Mouse (Mus musculus) lung, postnatal 36 days (tissue): ENCODE results near the gene Sppl2a.
"Not testable (repeated sequence)": the region's sequence is repeated elsewhere in the genome, so short reads cannot be mapped to it uniquely, and the experiment has no call there.

ENCODE experiments used
- DNase-seq: peaks from one replicate; pipeline ENCODE4 v3.0.0; 2022; ENCODE audit warnings: mixed read lengths

The Sppl2a gene

GRCm38 (mm10) chr2:126932897-126933641 is at the start of gene Sppl2a:
Gene Sppl2a, minus strand, starts transcription at chr2:126933235.
- peak; percentile 94 for DNase-seq

GRCm38 (mm10) chr2:126977428-126977827 is 44.4 kb upstream of the Sppl2a start:
- no peak for DNase-seq

- DNase-seq: no peak
Measured at GRCm38 (mm10) chr2:126961696-126962095, 28.7 kb upstream of the Sppl2a start.

DNA sequence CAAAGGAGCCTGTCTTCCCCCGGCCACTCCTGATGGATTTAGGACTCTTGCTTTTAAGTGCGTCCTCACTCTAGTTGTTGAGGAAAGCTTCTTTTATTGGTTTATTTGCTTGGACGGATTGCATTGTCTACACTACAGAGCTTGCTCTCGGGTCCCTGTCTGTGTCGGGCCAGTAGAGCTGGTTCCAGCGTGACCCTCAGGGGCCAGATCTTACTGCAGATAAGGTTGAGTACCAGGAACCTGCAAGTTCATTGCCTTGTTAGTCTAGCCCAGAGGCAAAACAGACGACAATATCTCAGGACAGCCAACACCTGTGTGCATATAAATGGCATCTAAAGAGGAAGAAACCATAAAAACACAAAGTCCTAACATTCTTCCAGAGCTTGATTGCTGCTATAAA is 22.6 kb upstream of the Sppl2a start:
- no peak for DNase-seq

- no peak for DNase-seq
Measured at GRCm38 (mm10) chr2:126951085-126951484, 18.1 kb upstream of the Sppl2a start.

DNA sequence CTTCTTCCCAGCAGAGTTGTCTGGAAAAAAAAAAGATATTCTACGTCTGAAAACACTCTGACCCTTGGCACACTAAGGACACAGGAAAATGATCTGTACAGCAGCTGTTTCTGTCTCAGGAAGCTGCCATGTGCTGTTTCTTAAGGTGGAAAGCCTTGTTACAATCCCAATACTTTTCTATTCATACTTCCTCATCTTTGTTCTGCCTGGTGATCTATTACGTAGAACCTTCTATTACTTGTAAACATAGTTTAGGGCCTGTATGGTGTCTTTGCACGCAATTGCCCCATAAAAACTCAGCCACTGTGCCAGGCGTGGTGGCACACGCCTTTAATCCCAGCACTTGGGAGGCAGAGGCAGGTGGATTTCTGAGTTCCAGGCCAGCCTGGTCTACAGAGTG is 17.4 kb upstream of the Sppl2a start:
- no peak for DNase-seq

DNA sequence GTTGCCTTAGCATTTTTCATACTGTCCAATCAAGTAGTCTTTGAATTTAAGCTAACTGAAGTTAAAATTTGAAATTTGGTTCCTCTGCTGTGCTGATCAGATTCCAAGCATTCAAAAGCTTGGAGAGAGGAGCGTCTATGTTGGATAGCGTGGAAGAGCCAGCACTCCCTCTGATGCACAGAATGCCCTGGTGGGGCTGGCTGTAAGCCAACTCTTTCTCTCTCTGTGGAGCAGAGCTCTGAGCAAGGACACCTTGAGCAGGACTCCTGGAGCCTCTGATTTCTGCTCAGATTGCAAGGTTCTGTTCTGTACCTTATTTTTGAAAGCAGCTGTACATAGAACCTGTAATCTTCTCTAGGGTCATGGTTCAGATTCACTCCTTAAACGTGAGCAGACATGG is 16.8 kb upstream of the Sppl2a start:
- no peak for DNase-seq

DNA sequence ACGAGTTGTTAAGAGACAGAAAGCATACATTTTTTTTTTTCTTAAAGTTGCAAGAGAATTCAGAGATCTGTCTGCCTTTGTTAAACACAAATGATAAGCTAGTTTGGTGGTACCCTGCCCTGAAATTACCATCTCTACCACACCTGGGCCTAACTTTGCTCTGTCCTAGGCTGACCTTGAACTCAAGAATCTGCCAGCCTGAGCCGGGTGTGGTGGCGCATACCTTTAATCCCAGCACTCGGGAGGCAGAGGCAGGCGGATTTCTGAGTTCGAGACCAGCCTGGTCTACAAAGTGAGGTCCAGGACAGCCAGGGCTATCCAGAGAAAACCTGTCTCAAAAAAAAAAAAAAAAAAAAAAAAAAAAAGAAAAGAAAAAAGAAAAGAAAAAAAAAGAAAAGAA is 16.3 kb upstream of the Sppl2a start:
- DNase-seq: not testable (repeated sequence)

GRCm38 (mm10) chr2:126948231-126948630 is 15.2 kb upstream of the Sppl2a start:
- DNase-seq: no peak

DNA sequence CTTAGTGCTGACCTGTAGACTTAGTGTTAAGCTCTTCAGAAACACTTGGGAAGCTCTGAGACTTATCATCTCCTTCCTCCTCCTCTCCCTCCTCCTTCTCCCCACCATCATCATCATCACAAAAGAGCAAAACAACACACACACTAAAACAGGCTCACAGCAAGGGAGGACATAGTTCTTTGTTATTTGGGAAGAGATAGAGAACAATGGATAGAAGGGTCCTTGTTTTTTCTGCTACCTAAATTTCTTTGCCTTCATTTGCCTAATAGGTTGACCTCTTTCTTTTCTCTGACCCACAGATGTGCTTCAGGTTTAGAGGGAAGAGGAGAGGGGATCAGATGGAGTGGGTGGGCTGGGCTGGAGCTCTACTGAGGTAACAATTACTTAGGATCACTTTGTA is 14.6 kb upstream of the Sppl2a start:
- no peak for DNase-seq

DNA sequence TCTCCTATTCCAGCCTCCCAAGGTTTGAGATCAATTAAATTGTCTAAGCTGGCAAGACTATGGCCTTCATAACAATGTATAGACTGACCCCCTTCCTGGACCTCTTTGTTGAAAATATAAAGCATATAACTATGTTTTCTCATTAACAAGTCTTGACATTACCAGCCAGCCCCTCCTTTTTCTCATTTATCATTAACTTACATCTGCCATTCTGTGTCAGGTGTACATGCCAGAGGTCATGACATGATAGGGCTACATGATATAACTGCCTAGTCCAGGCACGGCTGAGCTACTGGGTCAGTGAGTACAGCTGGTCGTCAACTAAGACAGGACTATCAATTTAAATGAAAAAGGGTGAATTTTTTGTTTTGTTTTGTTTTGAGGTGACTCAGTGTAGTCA is 10.2 kb upstream of the Sppl2a start:
- DNase-seq: no peak

- no peak for DNase-seq
Measured at GRCm38 (mm10) chr2:126940314-126940866, 7.4 kb upstream of the Sppl2a start.

- DNase-seq: no peak
Measured at GRCm38 (mm10) chr2:126938069-126938468, 5.0 kb upstream of the Sppl2a start.

DNA sequence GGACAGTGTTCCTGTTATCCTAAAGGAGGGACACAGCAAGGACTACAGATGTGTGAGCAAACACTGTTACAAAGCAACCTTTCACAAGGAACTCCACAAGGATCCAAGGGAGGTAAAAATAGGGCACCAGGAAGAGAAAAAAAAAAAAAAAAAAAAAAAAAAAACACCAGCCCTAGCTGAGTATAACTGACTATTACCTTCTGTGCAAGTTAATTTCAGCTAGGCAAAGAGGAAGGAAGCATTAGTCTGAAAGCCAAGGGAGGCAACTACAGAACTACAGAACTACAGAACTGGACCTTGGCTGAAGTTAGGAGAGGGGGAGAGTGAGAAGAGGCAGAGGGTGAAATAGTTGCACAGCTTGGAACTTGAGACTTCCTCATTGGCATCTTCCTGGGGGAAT is 886 bp upstream of the Sppl2a start:
- DNase-seq: peak; percentile 10

GRCm38 (mm10) chr2:126932261-126932896 is 656 bp downstream of the Sppl2a start:
- DNase-seq: no peak

- no peak for DNase-seq
Measured at GRCm38 (mm10) chr2:126931784-126932183, 1.3 kb downstream of the Sppl2a start.

- no peak for DNase-seq
Measured at GRCm38 (mm10) chr2:126928681-126929080, 4.4 kb downstream of the Sppl2a start.

DNA sequence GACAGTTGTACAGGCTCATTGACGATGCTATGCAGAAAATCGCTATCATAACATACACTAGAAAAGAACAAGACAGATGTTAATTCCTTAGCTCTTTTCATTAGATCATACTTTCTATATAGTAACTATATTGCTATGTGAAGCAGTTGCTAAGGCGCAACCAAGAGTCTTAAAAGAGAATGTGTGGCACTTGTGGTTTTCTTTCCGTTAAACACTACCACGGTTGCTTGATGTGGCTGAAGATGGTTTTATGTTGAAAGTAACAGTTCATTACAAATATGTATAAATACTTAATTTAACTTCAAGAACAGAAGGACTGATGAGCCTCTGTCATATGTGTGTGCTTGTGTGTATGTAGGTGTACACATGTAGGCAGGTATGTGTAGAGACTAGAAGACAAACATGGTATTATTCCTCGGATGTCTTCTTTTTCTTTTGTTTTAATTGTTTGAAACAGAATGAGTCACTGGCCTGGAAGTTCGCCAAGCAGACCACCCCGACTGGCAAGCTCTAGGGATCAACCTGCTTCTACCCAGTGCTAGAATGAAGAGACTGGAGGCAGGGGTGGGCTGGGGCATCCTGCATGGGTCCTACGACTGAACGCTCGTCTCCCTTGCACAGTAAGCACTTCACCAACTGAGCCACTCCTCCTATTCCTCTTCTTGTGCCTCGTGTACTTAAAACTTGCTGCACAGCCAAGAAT is 12.5 kb downstream of the Sppl2a start:
- DNase-seq: no peak

DNA sequence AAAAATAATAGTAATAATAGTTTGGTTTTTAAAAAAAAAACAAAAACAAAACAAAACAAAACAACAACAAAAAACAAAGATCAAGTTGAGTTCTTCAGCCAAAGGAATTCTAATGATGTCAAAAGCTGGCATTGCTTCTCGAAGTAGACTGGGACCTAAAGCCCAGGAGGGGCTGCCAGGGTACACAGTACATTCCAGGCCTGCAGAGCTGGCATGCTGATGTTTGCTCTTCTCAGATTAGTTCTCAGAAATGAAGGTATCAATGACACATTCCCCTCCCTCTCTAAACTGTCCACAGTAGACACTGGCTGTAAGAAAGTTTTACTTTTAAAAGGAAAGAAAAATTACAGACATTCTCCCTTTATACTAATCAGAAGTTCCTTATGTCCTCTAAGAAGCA is 16.8 kb downstream of the Sppl2a start:
- no peak for DNase-seq

GRCm38 (mm10) chr2:126914096-126914495 is 18.9 kb downstream of the Sppl2a start:
- DNase-seq: no peak

GRCm38 (mm10) chr2:126904162-126904561 is 28.9 kb downstream of the Sppl2a start:
- DNase-seq: no peak

DNA sequence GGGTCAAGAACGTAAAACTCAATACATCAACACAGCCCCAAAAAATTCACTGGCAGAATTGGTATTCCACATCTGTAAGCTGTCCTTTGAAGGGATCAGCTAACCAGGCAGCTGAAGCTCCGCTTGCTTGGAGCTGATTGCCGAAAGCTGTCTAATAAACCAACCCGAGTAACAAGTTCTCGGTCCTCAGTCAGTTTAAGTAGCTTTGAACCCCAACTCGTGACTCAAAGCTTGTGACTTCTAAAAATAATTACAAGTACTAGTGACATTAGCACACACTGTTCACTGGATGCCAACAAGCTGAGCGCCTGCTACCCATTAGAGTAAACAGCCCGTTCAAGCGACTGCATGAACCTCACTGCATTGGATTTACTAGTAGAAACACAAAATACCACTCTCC is 35.5 kb downstream of the Sppl2a start:
- DNase-seq: peak; percentile 8

DNA sequence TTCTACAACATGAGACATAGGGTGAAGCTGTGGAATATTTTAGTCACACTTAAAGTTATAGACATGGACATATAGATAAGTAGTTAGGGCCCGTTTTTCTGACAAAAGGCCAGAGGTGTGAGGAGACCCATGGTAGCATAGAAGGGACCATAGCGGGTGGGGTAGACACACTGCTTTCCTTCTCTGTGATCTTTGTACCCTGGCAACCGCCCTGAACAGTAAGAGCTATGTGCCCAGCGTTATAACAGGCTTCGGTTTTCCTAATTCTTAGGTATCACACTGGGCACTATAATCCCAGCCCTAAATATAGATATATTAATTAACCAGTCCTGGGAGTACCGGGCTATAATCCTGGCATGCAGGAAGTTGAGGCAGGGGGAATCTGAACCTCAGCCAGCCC is 36.1 kb downstream of the Sppl2a start:
- DNase-seq: no peak

DNA sequence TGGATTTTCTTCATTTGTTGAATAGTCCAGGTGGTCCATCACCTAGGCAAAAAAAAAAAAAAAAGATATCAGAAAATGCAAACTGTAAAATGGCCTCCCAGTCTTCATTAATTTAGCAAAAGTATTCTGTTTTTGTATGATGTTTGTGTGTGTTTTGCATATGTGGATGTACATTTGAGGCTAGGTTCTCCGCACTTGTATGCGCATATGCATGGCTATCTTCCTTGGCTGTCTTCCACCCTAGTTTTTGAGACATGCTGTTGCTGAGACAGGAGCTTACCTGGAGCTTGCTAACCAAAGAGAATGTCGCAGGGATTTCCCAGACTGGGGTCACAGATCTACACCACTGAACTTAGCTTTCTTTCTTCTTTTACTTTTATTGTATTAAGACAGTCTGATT is 38.8 kb downstream of the Sppl2a start:
- no peak for DNase-seq
